Mouse (Mus musculus) cortical plate, adult 2 months (tissue): ENCODE measurements around the gene Gm13277. TPM values are rescaled to one million over a fixed set of nuclear protein-coding genes. Genes with fewer than 3 reads are reported as not detected.
A peak's percentile ranks its signal among the peaks of the same experiment; 100 is the strongest.
"Not testable (repeated sequence)": the region's sequence is repeated elsewhere in the genome, so short reads cannot be mapped to it uniquely, and the experiment has no call there.

Experiments used
- H3K27ac ChIP-seq: fragments of 200-500 bp; 2 replicates; pipeline ENCODE4 v1.5.1; 2012; ENCODE audit warnings: low read length, control low read depth, inconsistent platforms; ENCODE audit not compliant: insufficient read depth
- H3K4me1 ChIP-seq: fragments of 200-500 bp; 2 replicates; pipeline ENCODE4 v1.6.1; 2011; ENCODE audit warnings: low read length; ENCODE audit not compliant: control insufficient read depth, insufficient read depth
- H3K4me3 ChIP-seq: fragments of 200-500 bp; 2 replicates; pipeline ENCODE4 v1.5.1; 2011; ENCODE audit warnings: mild to moderate bottlenecking, low read length, control low read depth; ENCODE audit not compliant: insufficient read depth
- CTCF ChIP-seq: fragments of 200-500 bp; IDR thresholded peaks from 2 replicates; pipeline ENCODE4 v1.5.1; 2011; ENCODE audit warnings: mild to moderate bottlenecking, control low read depth, low read length; ENCODE audit not compliant: insufficient read depth; ENCODE audit errors: extremely low read depth
- POLR2A ChIP-seq: fragments of 200-500 bp; IDR thresholded peaks from 2 replicates; pipeline ENCODE4 v1.6.1; 2011; ENCODE audit warnings: mild to moderate bottlenecking, low read length, control low read depth; ENCODE audit not compliant: insufficient read depth; ENCODE audit errors: extremely low read depth
- polyA plus RNA-seq: library from polyadenylated mRNA; depleted of rRNA; stranded (reverse); fragments of >200 nt; gene quantifications from 2 replicates; pipeline ENCODE4 v1.2.3, GENCODE M21; 2012

The Gm13277 gene
- polyA plus RNA-seq, 1 experiment, result not detected

DNA sequence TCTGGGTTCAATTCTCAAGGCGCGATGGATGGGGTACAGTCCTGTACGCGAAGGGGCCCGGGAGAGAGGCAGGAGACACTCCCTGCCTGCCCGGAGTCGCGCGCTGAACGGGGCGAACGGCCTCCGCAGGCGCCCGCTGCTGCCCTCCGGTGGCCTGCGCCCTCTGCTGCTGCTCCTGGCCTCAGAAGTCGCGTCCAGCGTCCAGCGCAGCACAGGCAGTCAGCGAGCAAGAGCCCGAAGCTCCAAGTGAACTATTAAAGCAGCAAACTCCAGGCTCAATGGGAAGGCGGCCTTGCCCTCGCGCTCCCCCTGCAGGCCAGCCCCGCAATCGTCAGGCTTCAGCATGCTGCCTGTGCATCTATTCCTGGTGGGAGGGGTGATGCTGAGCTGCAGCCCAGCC lies 28.0 kb upstream of the Gm13277 start:
- H3K4me1 ChIP-seq, H3K4me3 ChIP-seq, H3K27ac ChIP-seq: not testable (repeated sequence)
- TF ChIP-seq CTCF, result peak; percentile 2; the same call in 1 of the 2 replicates
- TF ChIP-seq POLR2A, result peak; percentile 18; the same call in 1 of the 2 replicates

DNA sequence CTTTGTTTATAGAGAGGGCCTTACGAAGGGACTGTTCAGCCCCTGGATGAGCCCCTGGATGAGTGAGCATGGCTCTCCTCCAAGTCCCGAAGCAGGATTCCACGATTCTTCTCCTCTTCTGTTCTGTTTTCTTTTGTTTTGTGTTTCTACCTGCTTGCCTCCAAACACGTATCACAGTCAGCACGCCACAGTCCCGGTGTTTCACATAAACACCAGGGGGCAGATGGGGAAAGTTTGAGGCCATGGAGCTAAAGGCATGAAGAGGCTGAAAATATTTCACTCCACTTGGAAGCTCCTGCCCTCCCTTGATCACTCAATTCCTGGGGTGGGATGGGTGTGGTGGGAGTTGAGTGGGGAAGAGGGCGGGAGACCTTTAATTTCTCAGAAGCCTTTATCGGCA lies 26.7 kb upstream of the Gm13277 start:
- H3K27ac ChIP-seq, H3K4me1 ChIP-seq, H3K4me3 ChIP-seq: not testable (repeated sequence)

DNA sequence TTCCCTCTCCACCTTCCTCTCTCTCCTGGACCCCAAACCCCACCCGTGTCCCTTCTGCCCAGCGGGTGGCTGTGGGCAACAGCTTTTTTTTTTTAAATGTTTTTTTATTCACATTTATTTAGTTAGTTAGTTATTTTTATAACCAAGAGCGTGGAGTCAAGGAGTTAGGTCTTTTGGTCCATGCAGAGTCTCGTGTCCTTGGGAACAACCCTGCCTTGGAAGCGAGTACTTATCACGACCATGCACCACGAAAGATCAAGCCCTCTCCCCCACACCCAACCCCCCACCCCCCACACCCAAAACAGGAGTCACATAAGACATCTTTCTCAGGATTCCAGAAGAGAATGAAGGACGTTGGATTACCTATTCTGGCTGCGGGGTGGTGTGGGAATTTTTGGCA lies 26.1 kb upstream of the Gm13277 start:
- H3K4me3 ChIP-seq, H3K4me1 ChIP-seq, H3K27ac ChIP-seq: not testable (repeated sequence)

DNA sequence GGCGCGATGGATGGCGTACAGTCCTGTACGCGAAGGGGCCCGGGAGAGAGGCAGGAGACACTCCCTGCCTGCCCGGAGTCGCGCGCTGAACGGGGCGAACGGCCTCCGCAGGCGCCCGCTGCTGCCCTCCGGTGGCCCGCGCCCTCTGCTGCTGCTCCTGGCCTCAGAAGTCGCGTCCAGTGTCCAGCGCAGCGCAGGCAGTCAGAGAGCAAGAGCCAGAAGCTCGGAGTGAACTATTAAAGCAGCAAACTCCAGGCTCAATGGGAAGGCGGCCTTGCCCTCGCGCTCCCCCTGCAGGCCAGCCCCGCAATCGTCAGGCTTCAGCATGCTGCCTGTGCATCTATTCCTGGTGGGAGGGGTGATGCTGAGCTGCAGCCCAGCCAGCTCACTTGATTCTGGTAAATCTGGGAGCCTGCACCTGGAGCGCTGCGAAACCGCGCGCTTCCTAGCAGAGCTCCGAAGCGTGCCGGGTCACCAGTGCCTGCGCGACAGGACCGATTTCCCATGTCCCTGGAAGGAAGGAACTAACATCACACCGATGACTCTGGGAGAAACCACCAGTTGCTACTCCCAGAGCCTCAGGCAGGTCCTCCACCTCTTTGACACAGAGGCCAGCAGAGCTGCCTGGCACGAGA lies 24.9 kb upstream of the Gm13277 start:
- not testable (repeated sequence) for H3K4me3 ChIP-seq, H3K27ac ChIP-seq, H3K4me1 ChIP-seq

DNA sequence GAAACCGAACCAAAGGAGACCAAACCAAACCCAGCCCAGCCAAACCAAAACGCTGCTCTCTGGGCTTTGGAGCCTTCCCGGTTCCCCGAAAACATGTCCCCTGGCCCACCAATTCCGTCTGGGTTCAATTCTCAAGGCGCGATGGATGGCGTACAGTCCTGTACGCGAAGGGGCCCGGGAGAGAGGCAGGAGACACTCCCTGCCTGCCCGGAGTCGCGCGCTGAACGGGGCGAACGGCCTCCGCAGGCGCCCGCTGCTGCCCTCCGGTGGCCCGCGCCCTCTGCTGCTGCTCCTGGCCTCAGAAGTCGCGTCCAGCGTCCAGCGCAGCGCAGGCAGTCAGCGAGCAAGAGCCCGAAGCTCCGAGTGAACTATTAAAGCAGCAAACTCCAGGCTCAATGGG lies 14.9 kb upstream of the Gm13277 start, which contains the start of gene Gm13290:
Gene Gm13290 (plus strand): TSS at position 301 of the 400 bp plus-strand sequence.
- H3K4me1 ChIP-seq, H3K27ac ChIP-seq, H3K4me3 ChIP-seq: not testable (repeated sequence)

DNA sequence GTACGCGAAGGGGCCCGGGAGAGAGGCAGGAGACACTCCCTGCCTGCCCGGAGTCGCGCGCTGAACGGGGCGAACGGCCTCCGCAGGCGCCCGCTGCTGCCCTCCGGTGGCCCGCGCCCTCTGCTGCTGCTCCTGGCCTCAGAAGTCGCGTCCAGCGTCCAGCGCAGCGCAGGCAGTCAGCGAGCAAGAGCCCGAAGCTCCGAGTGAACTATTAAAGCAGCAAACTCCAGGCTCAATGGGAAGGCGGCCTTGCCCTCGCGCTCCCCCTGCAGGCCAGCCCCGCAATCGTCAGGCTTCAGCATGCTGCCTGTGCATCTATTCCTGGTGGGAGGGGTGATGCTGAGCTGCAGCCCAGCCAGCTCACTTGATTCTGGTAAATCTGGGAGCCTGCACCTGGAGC lies 11.8 kb upstream of the Gm13277 start, which contains the start of gene Gm13289:
Gene Gm13289 (plus strand): TSS at position 301 of the 400 bp plus-strand sequence.
- not testable (repeated sequence) for H3K4me3 ChIP-seq, H3K4me1 ChIP-seq, H3K27ac ChIP-seq

DNA sequence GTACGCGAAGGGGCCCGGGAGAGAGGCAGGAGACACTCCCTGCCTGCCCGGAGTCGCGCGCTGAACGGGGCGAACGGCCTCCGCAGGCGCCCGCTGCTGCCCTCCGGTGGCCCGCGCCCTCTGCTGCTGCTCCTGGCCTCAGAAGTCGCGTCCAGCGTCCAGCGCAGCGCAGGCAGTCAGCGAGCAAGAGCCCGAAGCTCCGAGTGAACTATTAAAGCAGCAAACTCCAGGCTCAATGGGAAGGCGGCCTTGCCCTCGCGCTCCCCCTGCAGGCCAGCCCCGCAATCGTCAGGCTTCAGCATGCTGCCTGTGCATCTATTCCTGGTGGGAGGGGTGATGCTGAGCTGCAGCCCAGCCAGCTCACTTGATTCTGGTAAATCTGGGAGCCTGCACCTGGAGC lies 8.9 kb upstream of the Gm13277 start, which contains the start of gene Gm13272:
Gene Gm13272 (plus strand): TSS at position 301 of the 400 bp plus-strand sequence.
- not testable (repeated sequence) for H3K4me1 ChIP-seq, H3K27ac ChIP-seq, H3K4me3 ChIP-seq

DNA sequence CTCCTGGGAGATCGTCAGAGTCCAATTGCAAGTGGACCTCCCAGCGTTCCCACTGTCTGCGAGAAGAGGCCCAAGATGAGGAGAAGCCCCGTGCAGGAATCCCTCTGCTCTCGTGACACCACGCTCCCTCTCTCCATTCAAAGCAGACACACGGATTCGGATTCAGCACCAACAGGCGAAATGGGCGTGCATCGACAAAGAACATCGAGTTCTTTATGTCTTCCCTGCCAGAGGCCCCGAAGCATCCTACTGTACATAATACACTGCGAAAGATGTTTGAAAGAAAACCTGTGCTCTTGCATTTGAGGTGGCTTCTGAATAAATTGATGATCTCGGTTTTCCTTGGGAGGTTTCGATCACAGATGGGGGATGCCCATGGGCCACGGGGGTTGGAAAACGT lies 8.1 kb upstream of the Gm13277 start:
- not testable (repeated sequence) for H3K4me3 ChIP-seq, H3K27ac ChIP-seq, H3K4me1 ChIP-seq

DNA sequence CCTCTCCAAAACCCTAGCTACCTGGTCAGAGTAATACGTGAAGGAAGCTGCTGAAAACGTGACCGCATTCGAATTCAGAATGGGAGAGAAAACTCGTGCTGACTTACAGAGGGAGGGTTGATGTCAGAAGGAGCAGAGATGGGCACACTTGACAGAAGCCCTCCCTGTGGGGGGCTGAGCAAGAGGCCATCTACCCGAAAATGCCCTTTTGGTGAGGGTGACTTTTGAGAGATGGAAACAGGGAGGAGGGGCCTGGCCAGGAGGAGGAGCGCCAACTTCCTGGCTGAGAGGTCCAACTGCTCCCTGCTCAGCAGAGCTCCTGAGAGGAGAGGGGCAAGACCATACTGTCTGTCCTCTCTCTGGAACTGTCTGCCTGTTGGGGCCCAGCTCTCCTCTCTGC lies 6.6 kb upstream of the Gm13277 start, which contains the start of gene Ifnz:
Gene Ifnz (plus strand): TSS at position 301 of the 400 bp plus-strand sequence.
- H3K4me3 ChIP-seq, H3K4me1 ChIP-seq, H3K27ac ChIP-seq: not testable (repeated sequence)

DNA sequence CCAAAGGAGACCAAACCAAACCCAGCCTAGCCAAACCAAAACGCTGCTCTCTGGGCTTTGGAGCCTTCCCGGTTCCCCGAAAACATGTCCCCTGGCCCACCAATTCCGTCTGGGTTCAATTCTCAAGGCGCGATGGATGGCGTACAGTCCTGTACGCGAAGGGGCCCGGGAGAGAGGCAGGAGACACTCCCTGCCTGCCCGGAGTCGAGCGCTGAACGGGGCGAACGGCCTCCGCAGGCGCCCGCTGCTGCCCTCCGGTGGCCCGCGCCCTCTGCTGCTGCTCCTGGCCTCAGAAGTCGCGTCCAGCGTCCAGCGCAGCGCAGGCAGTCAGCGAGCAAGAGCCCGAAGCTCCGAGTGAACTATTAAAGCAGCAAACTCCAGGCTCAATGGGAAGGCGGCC lies 6.1 kb upstream of the Gm13277 start:
- not testable (repeated sequence) for H3K27ac ChIP-seq, H3K4me1 ChIP-seq, H3K4me3 ChIP-seq

DNA sequence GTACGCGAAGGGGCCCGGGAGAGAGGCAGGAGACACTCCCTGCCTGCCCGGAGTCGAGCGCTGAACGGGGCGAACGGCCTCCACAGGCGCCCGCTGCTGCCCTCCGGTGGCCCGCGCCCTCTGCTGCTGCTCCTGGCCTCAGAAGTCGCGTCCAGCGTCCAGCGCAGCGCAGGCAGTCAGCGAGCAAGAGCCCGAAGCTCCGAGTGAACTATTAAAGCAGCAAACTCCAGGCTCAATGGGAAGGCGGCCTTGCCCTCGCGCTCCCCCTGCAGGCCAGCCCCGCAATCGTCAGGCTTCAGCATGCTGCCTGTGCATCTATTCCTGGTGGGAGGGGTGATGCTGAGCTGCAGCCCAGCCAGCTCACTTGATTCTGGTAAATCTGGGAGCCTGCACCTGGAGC lies 3.0 kb upstream of the Gm13277 start, which contains the start of gene Gm13276:
Gene Gm13276 (plus strand): TSS at position 301 of the 400 bp plus-strand sequence.
- H3K4me3 ChIP-seq, H3K4me1 ChIP-seq, H3K27ac ChIP-seq: not testable (repeated sequence)

DNA sequence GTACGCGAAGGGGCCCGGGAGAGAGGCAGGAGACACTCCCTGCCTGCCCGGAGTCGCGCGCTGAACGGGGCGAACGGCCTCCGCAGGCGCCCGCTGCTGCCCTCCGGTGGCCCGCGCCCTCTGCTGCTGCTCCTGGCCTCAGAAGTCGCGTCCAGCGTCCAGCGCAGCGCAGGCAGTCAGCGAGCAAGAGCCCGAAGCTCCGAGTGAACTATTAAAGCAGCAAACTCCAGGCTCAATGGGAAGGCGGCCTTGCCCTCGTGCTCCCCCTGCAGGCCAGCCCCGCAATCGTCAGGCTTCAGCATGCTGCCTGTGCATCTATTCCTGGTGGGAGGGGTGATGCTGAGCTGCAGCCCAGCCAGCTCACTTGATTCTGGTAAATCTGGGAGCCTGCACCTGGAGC lies 2.8 kb downstream of the Gm13277 start, which contains the start of gene Gm13278:
Gene Gm13278 (plus strand): TSS at position 301 of the 400 bp plus-strand sequence.
- not testable (repeated sequence) for H3K4me3 ChIP-seq, H3K27ac ChIP-seq, H3K4me1 ChIP-seq
